Mouse (Mus musculus): ENCODE data around the gene Slc35f3. TPM values are rescaled to one million over a fixed set of nuclear protein-coding genes. Genes with fewer than 3 reads are reported as not detected.
"Not testable (repeated sequence)": the region's sequence is repeated elsewhere in the genome, so short reads cannot be mapped to it uniquely, and the experiment has no call there.

Slc35f3 gene
- polyA plus RNA-seq, 1 experiment = 12.7 TPM

DNA sequence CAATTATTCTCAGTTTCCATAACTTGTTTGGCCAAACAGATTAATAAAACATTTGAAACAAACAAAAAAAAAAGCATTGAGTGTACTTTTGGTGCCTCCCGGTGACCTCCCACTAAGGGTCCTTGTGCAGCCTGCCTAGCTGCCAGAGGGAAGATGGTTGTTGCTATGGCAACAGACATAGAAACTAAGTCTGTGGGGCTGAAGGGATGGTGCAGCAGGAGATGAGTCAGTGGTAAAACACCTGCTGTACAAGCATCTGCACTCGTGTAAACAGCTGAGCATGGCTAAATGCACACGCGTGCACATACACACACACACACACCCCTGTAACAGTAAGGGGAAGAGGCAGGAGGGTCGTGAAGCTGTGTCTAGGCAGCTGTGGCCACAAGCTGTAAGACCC, 97.6 kb downstream of the Slc35f3 start:
- peak in 1 of 2 experiments; percentile 29 for DNase-seq (ENCODE audit: extremely low spot score in 1 of 2, low spot score in 1 of 2)

DNA sequence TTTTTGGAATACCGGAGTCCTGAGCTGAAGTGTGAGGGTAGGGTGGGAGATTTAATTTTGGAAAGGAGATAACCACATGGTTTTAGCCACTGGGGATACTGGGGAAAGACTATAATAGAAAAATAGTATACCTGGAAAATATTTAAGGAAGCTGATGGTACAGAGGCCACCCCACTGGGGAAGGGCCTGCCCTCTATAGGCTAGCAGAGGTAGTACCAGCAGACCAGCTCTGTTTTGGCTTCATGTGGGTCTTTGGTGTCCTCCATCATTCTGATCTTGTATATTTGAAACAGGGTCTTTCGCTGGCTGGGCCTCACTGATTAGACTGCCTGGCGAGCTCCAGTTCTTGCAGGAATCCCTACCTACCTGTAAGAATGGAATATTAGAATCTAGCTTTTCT, 100.0 kb downstream of the Slc35f3 start:
- no peak for DNase-seq (ENCODE audit: extremely low spot score in 1 of 2, low spot score in 1 of 2)

DNA sequence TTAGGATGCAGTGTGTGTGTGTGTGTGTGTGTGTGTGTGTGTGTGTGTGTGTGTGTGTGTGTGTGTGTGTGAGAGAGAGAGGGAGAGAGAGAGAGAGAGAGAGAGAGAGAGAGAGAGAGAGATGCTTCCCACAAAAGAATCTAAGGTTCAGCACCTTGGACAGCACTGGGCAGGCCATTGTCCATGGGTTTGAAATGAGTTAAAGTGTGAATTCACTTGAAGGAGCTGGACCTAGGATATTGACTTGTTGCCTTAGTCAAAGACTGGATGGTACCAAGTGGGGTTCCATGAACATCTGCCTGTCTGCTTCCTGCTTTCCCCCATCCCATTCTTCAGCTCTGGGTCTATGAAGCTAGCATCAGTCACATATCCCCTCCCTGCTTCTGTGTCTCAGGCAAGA, 106.2 kb downstream of the Slc35f3 start:
- DNase-seq (ENCODE audit: extremely low spot score in 1 of 2, low spot score in 1 of 2) = not testable (repeated sequence)

DNA sequence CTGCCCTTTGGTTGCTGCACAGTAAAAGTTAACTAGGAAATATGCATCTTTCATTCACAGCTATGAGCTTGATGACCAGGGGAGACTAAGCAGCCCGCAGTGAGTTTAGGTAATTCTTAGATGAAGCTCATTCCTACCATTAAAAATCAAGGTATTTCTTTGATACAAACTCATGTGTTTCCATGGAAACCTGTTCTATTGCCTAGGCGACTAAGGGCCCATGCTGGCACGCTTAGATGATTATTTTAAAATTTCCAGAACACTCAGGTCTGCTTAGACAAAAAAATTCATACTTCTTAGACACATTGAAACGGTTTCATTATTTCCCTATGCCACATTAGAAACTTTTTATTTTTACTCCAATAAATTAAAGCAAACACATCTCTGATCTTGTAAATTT, 106.7 kb downstream of the Slc35f3 start:
- no peak for DNase-seq (ENCODE audit: extremely low spot score in 1 of 2, low spot score in 1 of 2)

DNA sequence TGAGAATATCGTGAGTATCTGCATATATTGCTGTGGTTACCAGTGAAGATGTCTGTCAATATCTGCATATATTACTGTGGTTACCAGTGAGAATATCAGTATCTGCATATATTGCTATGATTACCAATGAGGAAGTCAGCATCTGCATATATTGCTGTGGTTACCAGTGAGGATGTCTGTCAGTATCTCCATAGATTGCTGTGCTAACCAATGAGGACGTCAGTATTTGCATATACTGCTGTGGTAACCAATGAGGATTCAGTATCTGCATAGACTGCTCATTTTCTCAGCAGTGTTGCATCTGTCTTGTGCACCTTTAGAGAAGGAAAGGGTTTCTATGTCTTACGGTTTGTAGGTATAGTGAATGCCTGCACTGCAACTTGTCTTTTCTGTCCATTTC, 122.5 kb downstream of the Slc35f3 start:
- no peak for DNase-seq (ENCODE audit: extremely low spot score in 1 of 2, low spot score in 1 of 2)

DNA sequence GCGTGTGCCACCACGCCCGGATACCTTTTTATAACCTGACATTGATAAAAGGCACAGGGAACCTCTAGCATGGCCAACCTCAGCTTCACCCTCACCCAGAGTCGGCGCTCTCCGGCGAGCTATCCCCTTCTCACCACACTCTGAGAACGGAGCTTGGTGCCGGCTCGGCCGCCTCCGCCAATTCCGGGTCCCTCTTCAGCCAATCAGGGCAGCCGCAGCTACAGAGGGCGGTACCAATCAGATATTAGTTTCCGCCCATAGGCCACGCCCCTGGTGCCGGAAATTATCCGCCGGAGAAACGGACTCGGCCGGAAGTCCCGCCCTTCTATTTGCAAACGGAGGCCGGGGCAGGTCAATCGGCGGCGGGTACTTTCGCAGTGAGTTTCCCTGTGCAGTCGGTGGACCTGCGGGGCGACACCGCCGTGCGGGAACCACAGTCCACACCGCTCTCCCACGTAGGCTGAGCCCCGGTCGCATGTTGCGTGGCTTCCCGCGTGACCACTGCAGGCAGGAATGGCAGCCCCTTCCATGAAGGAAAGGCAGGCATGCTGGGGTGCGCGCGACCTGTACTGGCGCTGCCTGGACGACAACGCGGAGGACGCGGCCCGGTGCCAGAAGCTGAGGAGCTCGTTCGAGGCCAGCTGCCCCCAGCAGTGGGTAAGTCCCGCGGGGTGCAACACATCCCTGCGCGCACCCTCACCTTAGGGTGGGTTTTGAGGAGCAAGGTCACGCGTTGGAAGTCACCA, 124.0 kb downstream of the Slc35f3 start, which contains the start of gene Coa6:
Gene Coa6 (plus strand): TSS at position 342 of the 746 bp plus-strand sequence.
- DNase-seq (ENCODE audit: extremely low spot score in 1 of 2, low spot score in 1 of 2) = peak; percentile 94 to 99

DNA sequence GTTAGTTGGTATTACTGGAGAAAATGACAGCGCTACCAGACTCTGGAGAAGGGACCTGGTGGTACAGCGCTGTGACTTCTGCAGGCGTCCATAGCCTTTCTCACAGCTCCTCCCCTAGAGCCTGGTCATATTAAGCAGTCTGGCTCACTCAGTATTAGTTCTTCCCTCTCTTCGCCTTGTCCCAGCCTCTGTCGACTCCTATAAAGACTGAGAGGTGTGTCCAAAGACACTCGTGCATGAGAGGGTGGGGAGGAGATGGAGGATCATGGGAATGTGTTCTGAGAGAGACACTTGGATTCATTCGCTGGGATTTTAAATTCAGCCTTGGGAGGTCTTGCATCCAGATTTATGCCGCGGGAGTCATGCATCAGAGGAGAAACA, 124.6 kb downstream of the Slc35f3 start:
- peak in 1 of 2 experiments; percentile 37 for DNase-seq (ENCODE audit: extremely low spot score in 1 of 2, low spot score in 1 of 2)

DNA sequence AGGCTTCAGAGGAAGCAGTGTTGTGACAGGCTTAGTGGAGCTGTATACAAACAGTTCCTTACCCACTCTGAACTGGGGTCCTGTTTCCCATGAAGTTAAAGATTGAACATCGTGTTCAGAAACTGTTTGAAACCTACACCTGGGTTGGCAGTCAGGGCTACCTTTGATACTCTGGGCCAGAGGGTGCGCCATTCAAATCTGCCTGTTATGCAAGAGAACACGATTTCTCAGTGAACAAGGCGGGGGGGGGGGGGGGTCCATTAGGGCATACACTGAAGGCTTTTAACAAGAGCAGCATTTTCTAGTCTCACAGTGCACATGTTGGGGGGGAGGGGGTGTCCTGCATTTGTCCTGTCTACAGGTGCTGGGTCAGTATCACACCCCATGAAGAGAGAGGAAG, 125.8 kb downstream of the Slc35f3 start:
- no peak for DNase-seq (ENCODE audit: extremely low spot score in 1 of 2, low spot score in 1 of 2)

DNA sequence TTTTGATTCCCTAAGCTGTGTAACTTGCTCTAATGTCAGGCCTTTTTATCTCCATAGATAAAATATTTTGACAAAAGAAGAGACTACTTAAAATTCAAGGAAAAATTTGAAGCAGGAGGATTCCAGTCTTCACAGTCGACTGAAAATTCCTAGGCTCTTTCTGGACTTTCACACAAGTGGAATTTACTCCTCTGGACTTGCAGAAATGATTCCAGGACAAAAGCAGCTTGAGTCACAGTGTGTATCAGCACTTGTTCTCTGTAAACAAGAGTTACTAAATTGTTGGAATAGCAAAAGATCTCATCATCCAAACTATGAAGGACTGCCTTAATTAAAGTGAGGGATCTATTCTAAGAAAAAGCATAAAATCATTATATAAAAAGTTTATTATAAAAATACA, 126.6 kb downstream of the Slc35f3 start:
- DNase-seq (ENCODE audit: extremely low spot score in 1 of 2, low spot score in 1 of 2) = no peak

DNA sequence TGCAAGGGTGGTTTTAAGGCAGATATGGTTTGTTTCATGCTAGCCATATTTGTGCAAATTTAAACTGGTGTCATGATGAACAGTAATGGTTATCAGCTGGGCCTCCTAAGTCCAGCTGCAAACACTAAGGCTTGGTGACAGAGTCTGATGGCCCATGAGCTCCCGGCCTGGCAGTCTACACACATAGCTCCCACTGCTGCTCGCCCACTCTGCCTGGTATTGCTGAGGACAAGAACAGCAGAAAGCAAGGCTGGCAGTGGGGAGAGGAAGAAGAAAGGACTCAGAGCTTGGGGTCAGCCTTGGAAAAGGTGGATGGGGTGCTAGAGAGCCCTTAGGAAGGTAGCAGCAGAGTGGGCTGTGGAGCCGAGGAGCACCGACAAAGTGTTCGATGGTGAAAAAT, 131.3 kb downstream of the Slc35f3 start:
- peak in 1 of 2 experiments; percentile 46 for DNase-seq (ENCODE audit: extremely low spot score in 1 of 2, low spot score in 1 of 2)

DNA sequence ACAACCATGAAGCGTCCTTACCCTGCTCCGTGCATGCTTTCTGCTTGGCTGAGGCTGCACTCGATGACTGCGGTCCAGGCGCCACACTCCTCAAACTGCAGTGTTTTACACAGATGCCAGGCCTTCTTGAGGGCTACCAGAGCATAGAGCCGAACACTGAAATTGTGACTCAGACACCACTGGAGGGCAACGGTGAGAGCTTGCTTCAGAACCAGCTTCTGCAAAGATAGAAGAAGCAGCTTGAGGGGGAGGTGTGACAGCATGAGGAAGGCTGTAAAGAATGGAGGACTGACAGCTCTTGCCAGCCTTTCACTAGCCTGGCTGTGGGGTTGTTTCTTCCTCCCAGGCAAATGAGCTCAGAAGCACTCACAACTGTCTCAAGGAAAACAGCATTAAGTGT, 135.5 kb downstream of the Slc35f3 start:
- peak; percentile 72 to 82 for DNase-seq (ENCODE audit: extremely low spot score in 1 of 2, low spot score in 1 of 2)

DNA sequence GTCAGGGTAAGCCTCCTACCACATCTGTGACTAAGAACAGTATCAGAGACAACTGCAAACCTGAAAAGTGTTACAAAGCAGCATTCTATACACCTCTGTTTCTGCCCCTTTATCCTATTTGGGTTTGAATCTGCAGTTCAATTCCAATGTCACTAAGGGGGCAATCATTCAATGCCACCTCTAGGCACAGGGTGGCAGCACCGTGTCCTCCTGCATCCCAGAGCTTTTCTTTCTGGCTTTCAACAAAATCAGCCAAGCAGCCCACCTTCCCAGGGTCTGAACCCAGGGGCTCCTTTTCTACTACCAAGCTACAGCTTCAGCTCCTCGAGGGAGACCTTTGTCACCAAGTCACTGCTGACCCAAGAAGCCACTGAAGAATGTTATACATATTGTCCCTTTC, 140.6 kb downstream of the Slc35f3 start:
- no peak for DNase-seq (ENCODE audit: extremely low spot score in 1 of 2, low spot score in 1 of 2)

Other genes starting within 250 kb of the Slc35f3 start
- gene Coa6, start 124.0 kb downstream of the Slc35f3 start, polyA plus RNA-seq (2012; rRNA removed) = 51.1 and 52.8 TPM in 2 replicates
- 6.2 and 6.8 TPM in 2 replicates for gene Tarbp1, start 176.5 kb downstream of the Slc35f3 start, polyA plus RNA-seq (2012; rRNA removed)

All from frontal cortex, adult 2 months (tissue).